Mouse (Mus musculus) left cerebral cortex, postnatal 4 days (tissue): ENCODE measurements at regions not wholly inside any gene's neighbourhood (a gene's known extent, or its start where the extent isn't known, plus 50 kb on each side); places are given as distances from the start of the nearest gene placed in this dataset.

ENCODE experiments used
- DNase-seq: peaks from one replicate; pipeline ENCODE4 v3.0.0-alpha.2; 2022
- intact Hi-C: fragments of 180-260 bp; cut with DNase I; formaldehyde crosslinking; loops from one replicate; pipeline ENCODE4 v1.15.1; 2025

GRCm38 (mm10) chr8:92427801-92428200, 70.4 kb downstream of the Irx5 start:
- intact Hi-C loops: no loop called here
- DNase-seq: peak; percentile 82

GRCm38 (mm10) chr8:92437075-92437663, 79.7 kb downstream of the Irx5 start:
- intact Hi-C loops: no loop called here
- no peak for DNase-seq

- no peak for DNase-seq
- intact Hi-C loops: no loop called here
Observed at GRCm38 (mm10) chr8:92438294-92438693, 80.9 kb downstream of the Irx5 start.

GRCm38 (mm10) chr8:92439713-92440436, 82.5 kb downstream of the Irx5 start:
- DNase-seq: no peak
- intact Hi-C loops: no loop called here

GRCm38 (mm10) chr8:92442086-92442485, 84.7 kb downstream of the Irx5 start:
- intact Hi-C loops: no loop called here
- DNase-seq: no peak

- DNase-seq: no peak
- intact Hi-C loops: no loop called here
Observed at GRCm38 (mm10) chr8:92459291-92459690, 101.9 kb downstream of the Irx5 start.

GRCm38 (mm10) chr8:92460129-92460953, 102.9 kb downstream of the Irx5 start:
- intact Hi-C loops: no loop called here

GRCm38 (mm10) chr8:92469141-92470000, 111.9 kb downstream of the Irx5 start:
- no peak for DNase-seq
- intact Hi-C loops: no loop called here

More at GRCm38 (mm10) chr8:92460129-92460953, 102.9 kb downstream of the Irx5 start:
- DNase-seq: peak; percentile 49

GRCm38 (mm10) chr8:92472257-92472656, 114.8 kb downstream of the Irx5 start:
- intact Hi-C loops: no loop called here
- DNase-seq: no peak

GRCm38 (mm10) chr8:92472817-92473216, 115.4 kb downstream of the Irx5 start:
- intact Hi-C loops: no loop called here
- DNase-seq: no peak

- DNase-seq: no peak
- intact Hi-C loops: no loop called here
Observed at GRCm38 (mm10) chr8:92482393-92482792, 125.0 kb downstream of the Irx5 start.

- intact Hi-C loops: no loop called here
- peak; percentile 17 for DNase-seq
Observed at GRCm38 (mm10) chr8:92483055-92483765, 125.8 kb downstream of the Irx5 start.

GRCm38 (mm10) chr8:92488526-92489159, 131.2 kb downstream of the Irx5 start:
- intact Hi-C loops: no loop called here
- no peak for DNase-seq

GRCm38 (mm10) chr8:92491533-92491932, 134.1 kb downstream of the Irx5 start:
- peak; percentile 17 for DNase-seq
- intact Hi-C loops: no loop called here

GRCm38 (mm10) chr8:92493403-92493802, 136.0 kb downstream of the Irx5 start:
- peak; percentile 77 for DNase-seq
- intact Hi-C loops: no loop called here

GRCm38 (mm10) chr8:92505552-92506281, 148.3 kb downstream of the Irx5 start:
- intact Hi-C loops: no loop called here
- DNase-seq: peak; percentile 20

- peak; percentile 59 for DNase-seq
- intact Hi-C loops: no loop called here
Observed at GRCm38 (mm10) chr8:92506436-92506835, 149.0 kb downstream of the Irx5 start.

- intact Hi-C loops: no loop called here
- DNase-seq: no peak
Observed at GRCm38 (mm10) chr8:92506906-92507305, 149.5 kb downstream of the Irx5 start.

- DNase-seq: no peak
- intact Hi-C loops: no loop called here
Observed at GRCm38 (mm10) chr8:92515385-92515784, 158.0 kb downstream of the Irx5 start.
